Mouse (Mus musculus): ENCODE results near the gene Tm4sf20. TPM values are rescaled to one million over a fixed set of nuclear protein-coding genes. Genes with fewer than 3 reads are reported as not detected.
A peak's percentile ranks its signal among the peaks of the same experiment; 100 is the strongest.

Tm4sf20 gene
- polyA plus RNA-seq, 1 experiment from 2014 or later: 5.8 TPM

DNA sequence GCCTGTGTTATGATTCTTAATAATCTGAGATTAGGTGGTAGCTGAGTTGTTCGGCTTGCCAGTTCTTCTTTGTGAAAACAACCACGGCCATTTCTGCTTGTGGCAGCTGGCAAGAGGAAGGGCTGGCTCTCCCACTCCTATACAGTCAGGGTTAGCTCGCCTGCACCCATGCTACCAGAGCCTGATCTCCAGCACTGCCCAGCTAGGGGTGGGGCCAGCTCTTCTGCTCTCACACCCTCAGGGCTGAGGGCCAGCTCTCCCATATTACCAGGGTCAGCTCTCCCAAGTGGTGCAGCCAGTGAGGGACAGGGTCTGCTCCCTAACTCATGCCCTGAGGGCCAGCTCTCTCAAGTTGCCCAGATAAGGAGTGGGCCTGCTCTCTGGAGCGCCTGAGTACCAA lies 4.2 kb upstream of the Tm4sf20 start:
- 83% methylated on average over 4 of the region's 4 CpGs for WGBS

DNA sequence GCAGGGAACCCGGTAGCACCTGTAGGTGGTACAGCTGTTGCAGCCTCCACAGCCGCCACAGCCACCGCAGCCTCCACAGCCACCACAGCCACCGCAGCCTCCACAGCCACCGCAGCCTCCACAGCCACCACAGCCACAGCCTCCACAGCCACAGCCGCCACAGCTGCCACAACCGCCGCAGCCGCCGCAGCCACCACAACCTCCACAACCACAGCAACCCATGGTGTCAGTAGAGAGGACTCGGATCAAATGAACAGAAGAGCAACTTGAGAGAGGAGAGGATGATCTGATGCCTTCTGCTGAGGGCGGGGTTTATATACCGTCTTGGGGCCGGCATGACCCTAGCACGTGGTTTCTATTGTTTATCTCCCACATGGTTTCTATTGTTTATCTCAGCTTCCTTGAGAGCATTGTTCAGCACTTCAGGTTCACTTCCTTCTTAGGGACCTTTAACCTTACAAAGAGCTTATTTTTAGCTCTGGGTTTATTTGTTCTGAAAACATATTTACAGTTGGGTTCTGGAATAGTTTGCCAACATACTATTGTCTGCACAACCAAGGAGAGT lies 2.8 kb upstream of the Tm4sf20 start, which contains the start of gene Gm47791:
TSS of gene Gm47791 (minus strand) at position 222 of the 565 bp plus-strand sequence.
- no peaks in the 10 kb centered on the region for H3K27me3 ChIP-seq (ENCODE audit: control insufficient read depth, insufficient read depth, low read length)
- H3K4me1 ChIP-seq (ENCODE audit: control insufficient read depth, insufficient read depth, low read length): no peaks in the 10 kb centered on the region
- H3K4me3 ChIP-seq (ENCODE audit: low read depth, low read length): no peak within 1 kb of the TSS
- H3K4me2 ChIP-seq (replicated peaks; ENCODE audit: low read depth, low read length): no peak within 1 kb of the TSS
- ATAC-seq (ENCODE audit: insufficient number of reproducible peaks, insufficient read depth, low FRiP score, low read depth): no peak
- no peaks in the 10 kb centered on the region for H3K9me3 ChIP-seq (ENCODE audit: control insufficient read depth, low read depth, low read length)
- H3K36me3 ChIP-seq (ENCODE audit: control insufficient read depth, insufficient read depth, low read length): no peaks in the 10 kb centered on the region
- 81% methylated on average over 13 of the region's 15 CpGs for WGBS
- no peak within 1 kb of the TSS for H3K9ac ChIP-seq (replicated peaks; ENCODE audit: low read depth, low read length)
- H3K27ac ChIP-seq (ENCODE audit: low read length): no peak within 1 kb of the TSS

More for the DNA sequence above, 4.2 kb upstream of the Tm4sf20 start:
- Histone ChIP-seq H3K36me3 (ENCODE audit: control insufficient read depth, insufficient read depth, low read length) (no peaks in the 10 kb centered on the region), H3K4me3 (ENCODE audit: low read depth, low read length) (no peak overlapping the region), H3K27ac (ENCODE audit: low read length) (no peak overlapping the region), H3K27me3 (ENCODE audit: control insufficient read depth, insufficient read depth, low read length) (no peaks in the 10 kb centered on the region), H3K4me2 (replicated peaks; ENCODE audit: low read depth, low read length) (no peak overlapping the region), H3K9ac (replicated peaks; ENCODE audit: low read depth, low read length) (no peak overlapping the region), H3K4me1 (ENCODE audit: control insufficient read depth, insufficient read depth, low read length) (no peaks in the 10 kb centered on the region), H3K9me3 (ENCODE audit: control insufficient read depth, low read depth, low read length) (no peaks in the 10 kb centered on the region)
- ATAC-seq (ENCODE audit: insufficient number of reproducible peaks, insufficient read depth, low FRiP score, low read depth): peak; percentile 23; the same call in 1 of the 2 replicates

DNA sequence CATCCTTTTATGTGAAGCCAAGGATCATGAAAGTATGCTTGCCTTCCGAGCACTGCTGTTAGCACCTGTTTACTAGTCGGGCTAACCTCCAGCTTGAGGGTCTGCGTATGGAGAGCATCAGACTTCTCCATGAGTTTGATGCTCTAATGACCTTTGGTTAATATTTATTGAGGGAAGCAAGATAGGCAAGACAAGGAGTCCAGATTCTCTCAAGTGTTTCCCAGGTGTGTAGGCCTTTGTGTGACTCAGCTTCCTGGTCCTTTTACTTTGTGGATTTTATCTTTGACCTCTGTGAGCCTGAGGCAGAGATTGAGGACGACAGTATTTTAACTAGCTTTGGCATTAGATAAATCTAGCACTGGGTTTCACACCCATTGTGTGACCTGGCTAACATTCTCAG lies 1.6 kb downstream of the Tm4sf20 start:
- peak; percentile 77 for ATAC-seq (ENCODE audit: insufficient number of reproducible peaks, insufficient read depth, low FRiP score, low read depth)
- Histone ChIP-seq H3K4me1 (ENCODE audit: control insufficient read depth, insufficient read depth, low read length) (no peaks in the 10 kb centered on the region), H3K4me3 (ENCODE audit: low read depth, low read length) (no peak overlapping the region), H3K4me2 (replicated peaks; ENCODE audit: low read depth, low read length) (no peak overlapping the region), H3K27me3 (ENCODE audit: control insufficient read depth, insufficient read depth, low read length) (no peaks in the 10 kb centered on the region), H3K9ac (replicated peaks; ENCODE audit: low read depth, low read length) (no peak overlapping the region), H3K9me3 (ENCODE audit: control insufficient read depth, low read depth, low read length) (no peaks in the 10 kb centered on the region), H3K27ac (ENCODE audit: low read length) (no peak overlapping the region), H3K36me3 (ENCODE audit: control insufficient read depth, insufficient read depth, low read length) (no peaks in the 10 kb centered on the region)
- WGBS: 44% methylated on average over 4 of the region's 4 CpGs

DNA sequence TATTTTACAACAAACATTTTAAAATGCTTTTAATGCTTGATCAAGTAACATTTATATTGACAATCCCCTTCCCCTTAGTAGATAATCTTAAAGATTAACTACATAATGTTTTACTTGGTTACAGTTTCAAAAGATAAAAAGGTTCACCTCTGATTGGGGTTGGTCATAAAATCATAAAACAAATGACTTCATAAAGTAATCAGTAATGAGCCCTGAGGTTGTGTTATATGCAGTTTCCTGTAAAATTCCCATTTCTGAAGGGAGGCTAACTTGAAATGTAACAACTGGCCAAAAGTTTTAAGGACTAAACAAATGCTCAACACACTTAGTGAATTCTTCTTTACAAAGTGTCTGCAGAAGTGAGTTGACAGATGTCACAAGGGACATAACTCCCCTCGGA lies 2.0 kb downstream of the Tm4sf20 start:
- 41% methylated on average over 1 of the region's 1 CpGs for WGBS
- no peaks in the 10 kb centered on the region for H3K4me1 ChIP-seq (ENCODE audit: control insufficient read depth, insufficient read depth, low read length)
- H3K9ac ChIP-seq (replicated peaks; ENCODE audit: low read depth, low read length): no peak overlapping the region
- H3K36me3 ChIP-seq (ENCODE audit: control insufficient read depth, insufficient read depth, low read length): no peaks in the 10 kb centered on the region
- ATAC-seq (ENCODE audit: insufficient number of reproducible peaks, insufficient read depth, low FRiP score, low read depth): no peak
- no peaks in the 10 kb centered on the region for H3K27me3 ChIP-seq (ENCODE audit: control insufficient read depth, insufficient read depth, low read length)
- H3K4me3 ChIP-seq (ENCODE audit: low read depth, low read length): no peak overlapping the region
- no peak overlapping the region for H3K27ac ChIP-seq (ENCODE audit: low read length)
- H3K4me2 ChIP-seq (replicated peaks; ENCODE audit: low read depth, low read length): no peak overlapping the region
- no peaks in the 10 kb centered on the region for H3K9me3 ChIP-seq (ENCODE audit: control insufficient read depth, low read depth, low read length)

DNA sequence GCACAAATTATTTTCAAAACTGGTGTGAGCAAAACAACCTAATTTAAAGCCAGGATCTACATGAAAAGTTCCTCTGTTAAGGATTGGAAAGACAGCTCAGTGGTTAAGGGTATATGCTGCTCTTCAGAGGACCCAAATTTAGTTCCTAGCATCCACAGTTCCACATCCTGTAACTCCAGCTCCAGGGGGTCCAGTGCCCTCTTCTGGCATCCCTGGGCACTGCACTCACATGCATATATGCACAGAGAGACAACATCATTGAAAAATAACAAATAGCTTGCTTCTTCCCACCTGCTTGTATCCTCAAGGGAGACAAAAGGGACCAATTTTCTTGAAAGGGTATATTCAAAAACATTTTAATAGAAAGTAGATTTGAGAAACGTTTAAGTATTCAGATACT lies 6.0 kb downstream of the Tm4sf20 start:
- WGBS: 83% methylated on average over 1 of the region's 1 CpGs
- H3K4me1 ChIP-seq (ENCODE audit: control insufficient read depth, insufficient read depth, low read length): no peaks in the 10 kb centered on the region
- ATAC-seq (ENCODE audit: insufficient number of reproducible peaks, insufficient read depth, low FRiP score, low read depth): no peak
- no peak overlapping the region for H3K9ac ChIP-seq (replicated peaks; ENCODE audit: low read depth, low read length)
- no peak overlapping the region for H3K4me2 ChIP-seq (replicated peaks; ENCODE audit: low read depth, low read length)
- no peak overlapping the region for H3K27ac ChIP-seq (ENCODE audit: low read length)
- H3K4me3 ChIP-seq (ENCODE audit: low read depth, low read length): no peak overlapping the region
- H3K27me3 ChIP-seq (ENCODE audit: control insufficient read depth, insufficient read depth, low read length): no peaks in the 10 kb centered on the region
- H3K9me3 ChIP-seq (ENCODE audit: control insufficient read depth, low read depth, low read length): no peaks in the 10 kb centered on the region
- 0 out of 2 replicates have a peak, but pooled peaks cover 3% of the 10 kb centered on the region for H3K36me3 ChIP-seq (ENCODE audit: control insufficient read depth, insufficient read depth, low read length)

DNA sequence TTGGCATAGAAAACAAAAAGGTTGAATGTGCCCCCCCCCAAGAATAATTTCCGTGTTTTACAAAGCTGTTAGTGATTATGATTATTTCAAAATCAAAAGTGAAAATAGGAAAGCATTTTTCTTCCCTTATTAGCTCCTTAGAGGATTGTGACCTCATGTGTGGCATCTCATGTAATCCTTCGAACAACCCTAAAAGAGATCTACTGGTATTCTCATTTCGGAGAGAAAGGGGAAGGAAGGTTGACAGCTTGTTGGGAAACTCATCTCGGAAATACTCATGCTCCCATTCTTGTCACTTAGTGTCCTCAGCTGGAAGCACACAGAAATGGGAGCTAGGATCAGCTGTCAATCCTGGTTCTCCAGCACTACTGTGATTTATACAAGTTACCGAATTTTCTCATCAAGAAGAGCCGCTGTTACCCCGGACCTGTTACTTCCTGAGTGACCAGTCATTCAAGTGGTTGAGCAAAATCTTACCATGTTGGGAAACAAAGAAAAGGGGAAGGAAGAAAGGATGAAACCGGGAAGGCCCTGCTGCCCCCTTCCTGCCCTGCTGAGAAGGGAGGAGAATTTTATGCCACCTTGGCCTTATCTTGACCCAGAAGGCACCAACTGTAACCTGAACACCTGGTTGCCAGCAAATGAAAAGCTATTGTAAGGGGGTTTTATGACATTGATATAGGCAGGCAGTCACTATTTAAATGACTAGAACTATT lies 6.6 kb downstream of the Tm4sf20 start:
- Histone ChIP-seq H3K36me3 (ENCODE audit: control insufficient read depth, insufficient read depth, low read length) (0 out of 2 replicates have a peak, but pooled peaks cover 3% of the 10 kb centered on the region), H3K27ac (ENCODE audit: low read length) (no peak overlapping the region), H3K9ac (replicated peaks; ENCODE audit: low read depth, low read length) (no peak overlapping the region), H3K9me3 (ENCODE audit: control insufficient read depth, low read depth, low read length) (no peaks in the 10 kb centered on the region), H3K4me3 (ENCODE audit: low read depth, low read length) (no peak overlapping the region), H3K27me3 (ENCODE audit: control insufficient read depth, insufficient read depth, low read length) (no peaks in the 10 kb centered on the region), H3K4me1 (ENCODE audit: control insufficient read depth, insufficient read depth, low read length) (no peaks in the 10 kb centered on the region), H3K4me2 (replicated peaks; ENCODE audit: low read depth, low read length) (no peak overlapping the region)
- ATAC-seq (ENCODE audit: insufficient number of reproducible peaks, insufficient read depth, low FRiP score, low read depth): no peak
- 95% methylated on average over 8 of the region's 8 CpGs for WGBS

DNA sequence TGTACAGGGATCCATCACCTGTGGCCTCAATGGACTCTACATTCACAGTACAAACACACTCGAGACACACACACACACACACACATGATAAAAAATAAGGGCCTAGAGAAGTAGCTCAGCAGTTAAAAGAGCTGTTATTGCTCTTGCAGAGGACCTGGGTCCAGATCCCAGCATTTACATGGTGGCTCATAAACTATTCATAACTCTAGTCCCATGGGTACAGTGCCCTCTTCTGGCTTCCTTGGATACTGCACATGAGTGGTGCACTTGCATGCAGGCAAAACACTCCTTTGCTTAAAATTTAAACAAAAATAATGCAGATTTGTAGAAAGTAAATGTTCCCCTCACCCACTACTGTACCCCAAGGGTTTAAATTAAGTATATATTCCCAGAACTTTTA lies 8.7 kb downstream of the Tm4sf20 start:
- ATAC-seq (ENCODE audit: insufficient number of reproducible peaks, insufficient read depth, low FRiP score, low read depth): no peak
- H3K9ac ChIP-seq (replicated peaks; ENCODE audit: low read depth, low read length): no peak overlapping the region
- H3K27ac ChIP-seq (ENCODE audit: low read length): no peak overlapping the region
- no peaks in the 10 kb centered on the region for H3K27me3 ChIP-seq (ENCODE audit: control insufficient read depth, insufficient read depth, low read length)
- no peak overlapping the region for H3K4me2 ChIP-seq (replicated peaks; ENCODE audit: low read depth, low read length)
- no peak overlapping the region for H3K4me3 ChIP-seq (ENCODE audit: low read depth, low read length)
- WGBS: 90% methylated on average over 1 of the region's 1 CpGs
- H3K4me1 ChIP-seq (ENCODE audit: control insufficient read depth, insufficient read depth, low read length): no peaks in the 10 kb centered on the region
- no peaks in the 10 kb centered on the region for H3K9me3 ChIP-seq (ENCODE audit: control insufficient read depth, low read depth, low read length)
- H3K36me3 ChIP-seq (ENCODE audit: control insufficient read depth, insufficient read depth, low read length): peaks cover 8% of the 10 kb centered on the region; the same call in 1 of the 2 replicates

DNA sequence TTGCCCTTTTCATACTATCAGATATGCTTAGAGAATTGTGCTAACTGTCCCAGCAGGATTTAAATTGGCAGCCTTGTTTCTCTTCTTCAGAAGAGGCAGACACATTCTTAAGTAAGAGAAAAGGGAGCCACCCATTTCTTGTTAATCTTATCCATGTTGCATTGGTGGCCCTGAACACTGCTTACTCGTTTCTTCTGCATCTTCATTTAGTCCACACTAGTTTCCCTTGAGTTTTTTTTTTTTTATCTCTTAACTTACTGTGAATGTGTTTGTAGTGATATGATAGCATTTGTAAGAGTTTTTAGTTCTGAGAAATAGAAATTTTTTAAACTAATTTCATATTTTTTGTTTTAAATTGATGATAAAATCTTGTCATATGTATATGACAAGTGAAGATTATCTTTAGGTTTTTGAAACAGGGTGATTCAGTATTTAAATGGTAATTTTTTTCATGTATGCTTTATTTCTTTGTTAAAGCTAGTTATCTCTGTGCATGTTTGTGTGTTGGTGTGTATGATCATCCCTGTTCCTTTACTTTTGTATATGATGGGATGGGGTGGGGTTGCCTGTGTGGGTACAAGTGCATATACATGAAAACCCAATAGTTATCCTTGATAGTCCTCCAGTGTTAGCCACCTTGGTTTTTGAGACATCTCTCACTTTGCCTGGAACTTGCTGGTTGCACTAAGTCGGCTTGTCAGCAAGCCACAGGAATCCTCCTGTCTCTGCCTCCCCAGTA lies 20.4 kb downstream of the Tm4sf20 start:
- no peaks in the 10 kb centered on the region for H3K27me3 ChIP-seq (ENCODE audit: control insufficient read depth, insufficient read depth, low read length)
- no peak overlapping the region for H3K9ac ChIP-seq (replicated peaks; ENCODE audit: low read depth, low read length)
- 94% methylated on average over 2 of the region's 2 CpGs for WGBS
- H3K9me3 ChIP-seq (ENCODE audit: control insufficient read depth, low read depth, low read length): no peaks in the 10 kb centered on the region
- ATAC-seq (ENCODE audit: insufficient number of reproducible peaks, insufficient read depth, low FRiP score, low read depth): no peak
- H3K4me1 ChIP-seq (ENCODE audit: control insufficient read depth, insufficient read depth, low read length): no peaks in the 10 kb centered on the region
- no peak overlapping the region for H3K4me2 ChIP-seq (replicated peaks; ENCODE audit: low read depth, low read length)
- H3K36me3 ChIP-seq (ENCODE audit: control insufficient read depth, insufficient read depth, low read length): peaks cover 21% of the 10 kb centered on the region
- H3K4me3 ChIP-seq (ENCODE audit: low read depth, low read length): no peak overlapping the region
- no peak overlapping the region for H3K27ac ChIP-seq (ENCODE audit: low read length)
